Mouse (Mus musculus) liver, embryonic 11.5 days (tissue): ENCODE results near the gene Sms. TPM values are rescaled to one million over a fixed set of nuclear protein-coding genes. Genes with fewer than 3 reads are reported as not detected.

Experiments
- ATAC-seq: fragments of 200-750 bp; cut with Nextera tagmentation; replicated peaks from 2 replicates; pipeline ENCODE4 v1.8.0; 2017; ENCODE audit warnings: moderate number of reproducible peaks, mild to moderate bottlenecking, moderate TSS enrichment, moderate library complexity; ENCODE audit not compliant: low FRiP score
- DNase-seq: peaks from one replicate; pipeline ENCODE4 v3.0.0-alpha.2; 2017; ENCODE audit warnings: low spot score
- H3K27ac ChIP-seq: fragments of 300-500 bp; sonication (generic); 2 replicates; pipeline ENCODE4 v1.5.1; 2014; ENCODE audit warnings: mild to moderate bottlenecking, low read depth, low read length, control low read depth
- H3K27me3 ChIP-seq: fragments of 300-500 bp; sonication (generic); replicated peaks from 2 replicates; pipeline ENCODE4 v1.6.1; 2014; ENCODE audit warnings: low read length, mixed read lengths; ENCODE audit not compliant: control insufficient read depth, insufficient read depth
- H3K36me3 ChIP-seq: fragments of 300-500 bp; sonication (generic); 2 replicates; pipeline ENCODE4 v1.6.1; 2014; ENCODE audit warnings: mild to moderate bottlenecking, low read length, moderate library complexity, mixed read lengths; ENCODE audit not compliant: control insufficient read depth, insufficient read depth
- H3K4me1 ChIP-seq: fragments of 300-500 bp; sonication (generic); replicated peaks from 2 replicates; pipeline ENCODE4 v1.6.1; 2014; ENCODE audit warnings: low read length, mixed read lengths; ENCODE audit not compliant: control insufficient read depth, insufficient read depth
- H3K4me2 ChIP-seq: fragments of 300-500 bp; sonication (generic); 2 replicates; pipeline ENCODE4 v1.6.1; 2014; ENCODE audit warnings: mild to moderate bottlenecking, control low read depth, moderate library complexity
- H3K4me3 ChIP-seq: fragments of 300-500 bp; sonication (generic); 2 replicates; pipeline ENCODE4 v1.5.1; 2014; ENCODE audit warnings: low read depth, low read length, control low read depth
- H3K9ac ChIP-seq: fragments of 300-500 bp; sonication (generic); 2 replicates; pipeline ENCODE4 v1.6.1; 2014; ENCODE audit warnings: low read depth, low read length, control low read depth
- H3K9me3 ChIP-seq: fragments of 300-500 bp; sonication (generic); 2 replicates; pipeline ENCODE4 v1.6.1; 2016; ENCODE audit warnings: low read length, inconsistent platforms, mixed read lengths; ENCODE audit not compliant: control insufficient read depth
- WGBS: fragments of 180-500 bp; shearing (Covaris S2); extraction: QIAGEN DNeasy Blood & Tissue Kit; methylation state at CpG from one replicate; pipeline ENCODE4 v1.1.7; 2014; 5-methylcytosine and 5-hydroxymethylcytosine counted together
- polyA plus RNA-seq: library from polyadenylated mRNA; unstranded; fragments of >200 nt; fragmentation: Nextera tagmentation; extraction: Ambion mirVana; gene quantifications from 2 replicates; pipeline ENCODE4 v1.2.1, GENCODE M21; 2014

Gene Sms
- polyA plus RNA-seq, 1 experiment from 2014 or later, result 63.3 TPM

DNA sequence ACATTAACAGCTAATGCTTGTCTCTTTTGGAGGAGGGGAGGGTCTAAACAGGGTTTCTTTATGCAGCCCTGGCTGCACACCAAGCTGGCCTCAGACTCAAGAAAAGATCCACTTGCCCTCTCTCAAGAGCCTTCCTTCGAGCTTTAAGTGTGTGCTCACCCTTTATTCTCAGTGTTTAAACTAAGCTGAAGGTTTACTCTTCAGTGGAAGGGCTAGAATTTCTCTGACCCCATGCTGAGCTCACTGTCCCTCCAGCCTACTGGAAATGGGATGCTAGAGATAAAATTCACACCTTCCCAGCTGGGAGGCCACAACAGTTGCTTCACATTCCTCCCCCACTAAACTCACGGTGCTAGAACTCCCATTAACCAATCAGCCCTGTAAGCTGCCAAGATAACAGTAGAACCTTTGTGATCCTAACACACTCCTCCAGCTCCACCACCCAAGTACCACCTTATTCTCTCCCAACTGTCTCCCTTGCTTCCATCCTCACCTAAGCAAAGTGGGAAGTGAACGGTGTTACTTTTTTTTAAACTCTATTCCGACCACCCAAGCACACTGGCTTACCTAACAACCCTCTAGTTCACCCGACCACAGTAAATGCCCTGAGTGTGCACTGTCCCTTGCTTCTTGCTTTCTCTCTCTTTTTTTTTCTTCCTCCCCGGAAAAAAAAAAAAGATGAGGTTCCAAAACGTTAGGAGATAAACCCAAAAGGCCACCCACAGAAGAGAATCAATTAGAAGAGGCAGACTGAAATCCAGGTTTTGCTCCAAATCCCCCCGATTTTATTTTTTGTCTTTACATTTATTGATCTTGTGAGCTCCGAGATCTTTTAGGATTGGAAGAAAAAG lies 2.0 kb downstream of the Sms start:
- WGBS, result 16% methylated on average over 9 of the region's 9 CpGs
- H3K36me3 ChIP-seq, result no peaks in the 10 kb centered on the region
- peaks cover 6% of the 10 kb centered on the region for H3K27me3 ChIP-seq
- peak overlapping the region; percentile 73 for H3K4me3 ChIP-seq
- no peak overlapping the region; the same call in 1 of the 2 replicates for H3K9ac ChIP-seq
- H3K9me3 ChIP-seq, result no peaks in the 10 kb centered on the region
- H3K4me1 ChIP-seq, result no peaks in the 10 kb centered on the region
- ATAC-seq (no peak; the same call in 1 of the 2 replicates), DNase-seq (peak; percentile 31)
- peak overlapping the region; percentile 66 for H3K4me2 ChIP-seq
- H3K27ac ChIP-seq, result no peak overlapping the region

DNA sequence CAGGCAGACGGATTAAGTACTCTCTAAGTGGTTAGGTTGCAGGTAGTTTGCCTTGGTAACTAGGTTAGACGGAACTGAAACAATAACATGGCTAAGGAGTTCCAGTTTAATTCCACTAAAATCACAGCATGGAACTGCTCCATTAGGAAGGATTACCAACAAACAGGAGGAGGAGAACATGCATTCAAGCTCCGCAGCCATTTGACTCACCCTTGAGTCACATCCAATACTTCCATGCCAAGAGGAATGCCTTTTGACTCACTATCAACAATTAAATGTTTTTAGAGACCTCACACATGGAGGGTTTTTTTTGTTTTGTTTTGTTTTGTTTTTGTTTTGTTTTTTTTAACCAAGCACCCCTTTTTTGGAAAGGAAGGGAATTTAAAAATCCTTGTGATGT lies 3.3 kb downstream of the Sms start:
- H3K4me1 ChIP-seq, result no peaks in the 10 kb centered on the region
- no peak overlapping the region for H3K9ac ChIP-seq
- H3K9me3 ChIP-seq, result no peaks in the 10 kb centered on the region
- ATAC-seq (no peak), DNase-seq (no peak)
- peaks cover 6% of the 10 kb centered on the region for H3K27me3 ChIP-seq
- WGBS, result 81% methylated on average over 3 of the region's 3 CpGs
- H3K36me3 ChIP-seq, result no peaks in the 10 kb centered on the region
- H3K4me3 ChIP-seq, result no peak overlapping the region
- H3K27ac ChIP-seq, result no peak overlapping the region
- H3K4me2 ChIP-seq, result no peak overlapping the region

DNA sequence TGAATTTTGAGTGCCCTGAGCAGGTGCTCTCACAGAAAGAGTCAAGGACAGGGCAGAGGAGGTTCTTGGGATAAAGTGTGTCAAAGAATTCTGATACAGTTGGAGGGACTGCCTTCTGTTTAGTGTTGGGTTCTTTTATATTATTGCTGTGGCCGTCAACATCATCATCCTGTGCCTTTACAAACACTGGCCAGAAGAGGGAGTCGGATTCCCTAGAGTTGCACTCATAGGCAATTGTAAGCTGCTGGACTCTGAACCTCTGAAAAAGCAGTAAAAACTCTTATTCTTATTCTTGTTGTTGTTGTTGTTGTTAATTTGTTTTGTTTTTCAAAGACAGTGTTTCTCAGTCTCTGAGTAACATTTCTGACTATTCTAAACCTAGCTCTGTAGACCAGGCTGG lies 5.3 kb downstream of the Sms start:
- no peak overlapping the region for H3K4me2 ChIP-seq
- peaks cover 6% of the 10 kb centered on the region for H3K27me3 ChIP-seq
- no peak overlapping the region for H3K27ac ChIP-seq
- no peaks in the 10 kb centered on the region for H3K36me3 ChIP-seq
- ATAC-seq (no peak), DNase-seq (no peak)
- H3K4me1 ChIP-seq, result no peaks in the 10 kb centered on the region
- 36% methylated on average over 2 of the region's 2 CpGs for WGBS
- no peak overlapping the region for H3K9ac ChIP-seq
- H3K9me3 ChIP-seq, result no peaks in the 10 kb centered on the region
- no peak overlapping the region for H3K4me3 ChIP-seq

DNA sequence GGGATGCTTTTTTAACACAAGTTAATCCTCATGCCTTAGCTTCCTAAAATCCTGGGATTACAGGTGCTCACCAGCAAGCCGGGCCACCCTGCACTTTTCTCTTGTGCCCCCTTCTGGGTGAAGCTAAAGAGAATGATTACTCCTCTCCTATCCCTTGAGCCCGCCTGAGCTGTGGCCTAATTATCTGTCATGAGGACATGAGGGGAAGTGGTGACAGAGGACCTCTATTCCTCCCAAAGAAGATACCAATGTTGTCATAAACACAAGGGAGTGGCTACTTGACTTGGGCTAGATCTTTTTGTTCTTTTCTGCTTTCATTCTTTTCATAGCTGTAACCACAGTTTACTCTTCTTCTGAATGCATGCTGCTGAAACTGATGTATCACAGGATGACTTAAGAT lies 9.2 kb downstream of the Sms start:
- no peak for ATAC-seq
- WGBS, result 58% methylated on average over 2 of the region's 2 CpGs

DNA sequence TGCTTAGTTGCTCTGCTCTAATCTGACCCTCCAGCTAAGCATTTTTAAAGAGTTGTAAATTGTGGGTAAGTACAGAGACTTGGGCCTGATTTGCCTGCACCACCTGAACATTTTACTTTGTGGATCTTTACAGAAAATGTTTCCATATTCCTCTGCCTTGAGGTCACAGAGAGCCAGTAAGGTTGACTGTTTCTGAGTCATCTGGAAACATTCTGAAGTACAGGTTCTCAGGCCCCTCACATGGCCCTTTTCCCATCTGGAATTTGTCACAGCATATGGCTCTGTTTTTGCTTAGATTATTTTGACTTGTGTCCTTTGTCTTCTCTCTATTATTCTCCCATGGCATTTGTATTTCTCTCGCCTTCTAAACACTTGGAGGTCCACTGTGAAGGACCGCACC lies 10.2 kb downstream of the Sms start:
- no peak overlapping the region for H3K27ac ChIP-seq
- H3K4me1 ChIP-seq, result no peaks in the 10 kb centered on the region
- H3K4me3 ChIP-seq, result no peak overlapping the region
- 72% methylated on average over 2 of the region's 2 CpGs for WGBS
- no peak for DNase-seq
- H3K27me3 ChIP-seq, result no peaks in the 10 kb centered on the region
- H3K36me3 ChIP-seq, result no peaks in the 10 kb centered on the region
- no peak overlapping the region for H3K9ac ChIP-seq
- ATAC-seq, result no peak
- H3K9me3 ChIP-seq, result no peaks in the 10 kb centered on the region
- H3K4me2 ChIP-seq, result no peak overlapping the region

More for the DNA sequence above, 9.2 kb downstream of the Sms start:
- no peaks in the 10 kb centered on the region for H3K9me3 ChIP-seq
- no peak overlapping the region for H3K9ac ChIP-seq
- no peak overlapping the region for H3K27ac ChIP-seq
- H3K27me3 ChIP-seq, result no peaks in the 10 kb centered on the region
- H3K4me2 ChIP-seq, result no peak overlapping the region
- no peak overlapping the region for H3K4me3 ChIP-seq
- DNase-seq, result no peak
- no peaks in the 10 kb centered on the region for H3K4me1 ChIP-seq
- no peaks in the 10 kb centered on the region for H3K36me3 ChIP-seq

DNA sequence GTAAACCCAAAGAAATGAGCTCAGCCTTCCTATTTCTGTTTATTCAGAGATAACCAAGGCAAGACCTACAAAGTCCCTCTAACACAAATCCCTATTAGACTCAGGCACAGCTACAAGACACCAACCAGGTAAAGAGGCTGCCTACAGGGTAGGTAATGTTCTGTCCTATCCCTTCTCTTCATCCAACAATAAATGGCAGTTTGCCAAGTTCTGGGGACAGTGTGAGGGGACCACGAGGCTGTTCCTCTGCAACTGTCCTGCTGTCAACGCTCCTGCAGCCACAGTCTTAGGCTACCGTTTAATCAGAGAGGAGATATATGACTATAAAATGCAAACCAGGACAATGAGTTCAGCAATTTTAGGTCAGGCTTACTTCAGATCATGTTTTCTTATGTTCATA lies 14.8 kb downstream of the Sms start:
- DNase-seq, result no peak
- no peak for ATAC-seq
- H3K4me1 ChIP-seq, result no peaks in the 10 kb centered on the region
- 75% methylated on average over 3 of the region's 3 CpGs for WGBS
- H3K36me3 ChIP-seq, result no peaks in the 10 kb centered on the region
- H3K4me2 ChIP-seq, result no peak overlapping the region
- H3K9ac ChIP-seq, result no peak overlapping the region
- no peak overlapping the region for H3K27ac ChIP-seq
- no peaks in the 10 kb centered on the region for H3K9me3 ChIP-seq
- H3K27me3 ChIP-seq, result no peaks in the 10 kb centered on the region
- H3K4me3 ChIP-seq, result no peak overlapping the region

DNA sequence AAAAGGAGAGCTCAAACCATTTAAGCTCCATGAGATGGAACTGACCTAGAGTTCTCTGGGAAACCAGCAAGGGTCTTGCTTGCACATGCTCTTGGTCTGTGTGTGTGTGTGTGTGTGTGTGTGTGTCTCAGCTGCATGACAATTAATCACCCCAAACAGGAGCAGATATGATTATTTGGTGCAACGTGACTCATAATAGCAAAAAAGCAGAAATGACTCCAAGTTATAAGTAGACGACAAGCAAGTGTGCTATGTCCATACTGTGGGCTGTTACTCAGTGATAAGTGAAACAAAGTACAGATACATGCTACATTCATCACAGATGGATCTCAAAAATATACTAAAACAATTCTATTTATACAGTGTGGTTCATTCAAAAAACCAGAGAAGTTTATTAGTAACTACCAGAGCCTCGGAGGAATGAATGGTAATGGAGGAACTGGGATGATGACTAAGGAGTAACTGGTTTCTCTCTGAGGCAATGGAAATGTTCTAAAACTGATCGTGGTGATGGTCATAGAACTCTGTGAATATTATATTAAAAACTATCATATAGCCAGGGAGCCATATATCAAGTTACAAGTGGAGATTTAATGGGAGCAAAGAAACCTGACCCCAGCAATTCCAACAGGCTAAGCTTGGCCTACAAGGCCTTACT lies 15.8 kb downstream of the Sms start:
- H3K9ac ChIP-seq, result no peak overlapping the region
- H3K4me1 ChIP-seq, result no peaks in the 10 kb centered on the region
- H3K4me3 ChIP-seq, result no peak overlapping the region
- DNase-seq (no peak), ATAC-seq (no peak)
- no peaks in the 10 kb centered on the region for H3K36me3 ChIP-seq
- no peak overlapping the region for H3K27ac ChIP-seq
- 70% methylated on average over 4 of the region's 4 CpGs for WGBS
- no peak overlapping the region for H3K4me2 ChIP-seq
- H3K9me3 ChIP-seq, result no peaks in the 10 kb centered on the region
- H3K27me3 ChIP-seq, result no peaks in the 10 kb centered on the region

DNA sequence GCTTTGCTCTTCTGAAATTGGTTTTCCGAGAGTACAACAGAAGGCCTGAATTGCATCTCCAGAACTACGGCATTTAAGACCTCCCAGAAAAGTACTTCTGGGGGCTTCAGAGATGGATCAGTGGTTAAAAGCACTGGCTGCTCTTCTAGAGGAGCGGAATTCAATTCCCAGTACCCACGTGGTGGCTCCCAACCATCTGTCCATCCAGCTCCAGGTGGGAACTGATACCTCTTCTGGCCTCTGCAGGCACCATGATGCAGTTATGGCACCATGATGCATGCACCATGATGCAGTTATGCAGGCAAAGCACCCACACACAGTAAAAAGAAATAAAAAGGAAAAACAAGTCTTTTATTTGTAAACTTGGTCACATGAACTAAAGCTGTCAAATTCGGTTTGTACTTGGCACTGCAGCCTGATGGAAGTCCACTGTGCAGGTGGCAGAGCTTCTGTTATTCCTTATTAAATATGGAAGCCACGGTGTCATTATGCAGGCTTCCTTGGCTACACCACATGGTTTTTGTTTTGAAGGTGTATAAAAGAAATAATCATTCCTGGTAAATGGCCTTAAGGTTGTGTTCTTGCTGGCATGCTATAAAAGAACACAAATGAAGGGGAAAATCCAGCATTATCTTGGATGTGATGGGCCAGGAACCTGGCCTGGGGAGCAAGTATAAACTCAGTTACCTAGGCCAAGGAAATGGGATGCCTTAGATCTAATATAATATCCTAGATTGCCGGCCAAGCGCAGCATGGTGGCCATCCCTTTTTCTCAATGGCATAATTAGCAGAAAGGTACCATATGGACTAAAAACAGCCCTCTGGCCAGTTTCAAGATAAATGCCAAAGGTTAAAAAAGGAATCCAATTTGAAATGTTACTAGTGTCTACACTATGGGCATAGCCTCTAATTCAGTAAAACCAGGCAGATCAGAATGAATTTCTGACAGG lies 20.1 kb downstream of the Sms start:
- WGBS, result 88% methylated on average over 8 of the region's 8 CpGs
- no peak overlapping the region for H3K9ac ChIP-seq
- H3K4me3 ChIP-seq, result no peak overlapping the region
- no peak overlapping the region for H3K27ac ChIP-seq
- H3K36me3 ChIP-seq, result no peaks in the 10 kb centered on the region
- no peaks in the 10 kb centered on the region for H3K4me1 ChIP-seq
- ATAC-seq (no peak), DNase-seq (no peak)
- H3K27me3 ChIP-seq, result no peaks in the 10 kb centered on the region
- H3K4me2 ChIP-seq, result no peak overlapping the region
- H3K9me3 ChIP-seq, result no peaks in the 10 kb centered on the region
